Mouse (Mus musculus): ENCODE measurements at regions not wholly inside any gene's neighbourhood (a gene's known extent, or its start where the extent isn't known, plus 50 kb on each side); places are given as distances from the start of the nearest gene placed in this dataset.

GRCm38 (mm10) chr1:186444701-186445131 is 261.1 kb downstream of the Tgfb2 start:
- DNase-seq (ENCODE audit: low spot score in 2 of 2): no peak

- DNase-seq (ENCODE audit: low spot score in 2 of 2): no peak
Measured at GRCm38 (mm10) chr1:186442160-186442559, 263.6 kb downstream of the Tgfb2 start.

GRCm38 (mm10) chr1:186435336-186435972 is 270.3 kb downstream of the Tgfb2 start:
- DNase-seq (ENCODE audit: low spot score in 2 of 2): no peak

GRCm38 (mm10) chr1:186434782-186435181 is 271.0 kb downstream of the Tgfb2 start:
- no peak for DNase-seq (ENCODE audit: low spot score in 2 of 2)

DNA sequence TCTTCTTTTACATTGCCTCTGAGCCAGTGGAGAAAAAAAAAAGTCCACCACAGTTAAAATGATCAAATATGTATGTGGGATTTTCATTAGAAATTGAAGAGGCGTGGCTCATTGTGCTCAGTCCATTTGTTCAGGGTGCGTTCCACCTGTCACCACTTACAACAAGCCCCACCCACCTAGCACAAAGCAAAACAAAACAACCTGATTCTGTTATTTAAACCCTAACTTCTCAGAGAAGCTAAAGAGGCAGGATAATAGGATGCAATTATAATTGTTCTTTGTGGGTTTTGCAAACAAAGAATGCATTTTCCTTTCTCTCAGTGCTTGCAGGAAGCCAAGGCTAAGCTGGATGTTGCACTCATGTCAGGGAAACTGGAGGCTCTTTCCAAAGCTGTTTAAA is 271.8 kb downstream of the Tgfb2 start:
- DNase-seq (ENCODE audit: low spot score in 2 of 2): no peak

DNA sequence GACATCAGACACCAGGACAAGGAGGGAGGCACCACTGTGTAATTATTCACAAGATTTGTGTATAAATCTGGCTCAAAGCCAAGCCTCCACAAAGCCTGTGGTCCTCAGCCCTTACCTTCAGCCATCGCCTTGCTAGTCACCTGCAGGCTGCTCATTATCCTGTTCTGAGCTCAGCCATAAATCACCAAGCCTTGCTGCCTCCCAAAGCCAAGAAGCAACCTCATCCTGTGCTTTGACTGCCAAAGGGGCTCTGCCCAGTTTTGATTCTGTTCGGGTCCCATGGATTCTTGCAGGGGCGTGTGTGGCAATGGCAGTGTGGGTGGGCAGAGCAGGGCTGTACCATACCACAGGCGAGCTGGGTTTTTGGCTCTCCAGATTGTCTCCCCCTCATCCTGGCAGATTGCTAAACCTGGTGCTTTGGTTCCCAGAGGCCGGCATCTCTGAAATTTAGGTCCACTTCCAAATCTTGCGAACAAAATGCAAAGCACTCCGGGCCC is 272.6 kb downstream of the Tgfb2 start:
- no peak for DNase-seq (ENCODE audit: low spot score in 2 of 2)

GRCm38 (mm10) chr1:186425421-186425820 is 280.4 kb downstream of the Tgfb2 start:
- DNase-seq (ENCODE audit: low spot score in 2 of 2): no peak

DNA sequence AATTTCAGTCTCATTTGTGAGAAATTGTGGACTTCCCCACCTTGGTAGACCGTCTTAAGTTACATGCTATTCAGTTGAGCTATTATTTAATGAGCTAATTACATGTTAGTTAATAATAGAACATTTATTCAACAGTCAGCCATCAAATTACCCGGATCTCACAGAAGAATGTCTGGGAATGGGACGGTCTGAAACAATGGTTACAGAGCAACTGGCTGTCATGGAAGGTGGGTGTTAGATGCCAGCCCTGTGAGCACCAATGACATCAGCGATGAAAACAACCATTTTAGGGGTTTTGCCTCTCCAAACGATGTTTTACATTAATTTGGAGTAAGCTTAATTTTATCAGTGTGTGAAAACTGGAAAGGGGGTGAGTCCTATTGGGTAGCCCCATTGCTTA is 281.7 kb downstream of the Tgfb2 start:
- no peak for DNase-seq (ENCODE audit: low spot score in 2 of 2)

- no peak for DNase-seq (ENCODE audit: low spot score in 2 of 2)
Measured at GRCm38 (mm10) chr1:186417101-186417500, 288.7 kb downstream of the Tgfb2 start.

- DNase-seq (ENCODE audit: low spot score in 2 of 2): no peak
Measured at GRCm38 (mm10) chr1:186415321-186415720, 290.5 kb downstream of the Tgfb2 start.

DNA sequence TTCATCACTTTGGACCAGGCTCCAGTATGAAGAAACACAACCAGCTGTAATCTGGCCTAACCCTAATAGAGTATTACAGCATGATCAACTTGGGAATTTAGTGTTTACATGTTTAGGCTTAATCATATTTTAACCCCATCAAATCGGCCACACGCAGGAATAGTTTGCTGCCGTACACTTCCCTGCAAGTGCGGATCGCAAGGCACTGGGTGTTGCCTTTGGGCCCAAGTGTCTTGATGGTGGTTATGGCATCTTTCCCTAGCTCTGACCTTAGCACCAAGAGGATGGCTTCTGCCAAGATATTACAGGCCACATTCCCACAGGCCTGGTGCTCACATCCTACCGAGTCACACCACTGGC is 291.9 kb downstream of the Tgfb2 start:
- DNase-seq (ENCODE audit: low spot score in 2 of 2): no peak

DNA sequence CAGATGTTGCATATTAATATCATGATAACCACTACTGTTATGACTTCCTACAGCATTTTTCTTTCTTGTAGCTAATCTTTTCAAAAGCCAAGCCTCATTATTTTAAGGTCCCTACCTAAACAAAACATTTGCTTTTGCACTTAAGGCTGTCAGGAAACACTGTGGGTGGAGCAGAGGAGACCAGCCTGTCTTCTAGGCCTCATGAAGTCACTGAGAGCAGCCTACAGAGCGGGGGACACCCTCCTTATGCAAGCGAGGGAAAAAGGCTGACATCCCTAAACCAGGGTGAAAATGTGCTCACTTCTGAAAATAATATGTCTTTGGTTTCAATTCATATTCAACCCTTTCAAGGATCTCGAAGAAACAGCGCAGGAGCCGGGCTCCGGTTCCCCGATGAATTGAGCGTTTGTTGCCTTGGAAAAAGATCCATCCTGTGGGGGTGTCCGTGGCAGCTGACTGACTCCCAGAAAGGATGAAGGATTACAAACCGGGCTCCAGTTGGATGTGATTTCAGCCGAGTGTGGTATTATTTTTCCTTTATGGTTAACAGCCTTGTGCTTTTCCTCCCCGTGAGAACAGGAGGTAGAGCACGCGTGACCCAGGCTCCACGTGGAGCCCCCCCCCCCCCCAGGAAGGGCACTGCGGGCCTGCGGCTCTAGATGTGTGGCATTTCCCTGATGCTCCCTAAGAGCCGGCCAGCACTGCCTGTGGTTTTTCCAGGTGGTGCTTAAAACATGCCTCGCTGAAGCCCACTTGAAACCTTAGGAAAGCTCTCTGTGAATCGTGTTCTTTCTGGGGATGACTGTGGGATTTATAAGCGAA is 292.5 kb downstream of the Tgfb2 start:
- no peak for DNase-seq (ENCODE audit: low spot score in 2 of 2)

GRCm38 (mm10) chr1:186412296-186412695 is 293.5 kb downstream of the Tgfb2 start:
- no peak for DNase-seq (ENCODE audit: low spot score in 2 of 2)

DNA sequence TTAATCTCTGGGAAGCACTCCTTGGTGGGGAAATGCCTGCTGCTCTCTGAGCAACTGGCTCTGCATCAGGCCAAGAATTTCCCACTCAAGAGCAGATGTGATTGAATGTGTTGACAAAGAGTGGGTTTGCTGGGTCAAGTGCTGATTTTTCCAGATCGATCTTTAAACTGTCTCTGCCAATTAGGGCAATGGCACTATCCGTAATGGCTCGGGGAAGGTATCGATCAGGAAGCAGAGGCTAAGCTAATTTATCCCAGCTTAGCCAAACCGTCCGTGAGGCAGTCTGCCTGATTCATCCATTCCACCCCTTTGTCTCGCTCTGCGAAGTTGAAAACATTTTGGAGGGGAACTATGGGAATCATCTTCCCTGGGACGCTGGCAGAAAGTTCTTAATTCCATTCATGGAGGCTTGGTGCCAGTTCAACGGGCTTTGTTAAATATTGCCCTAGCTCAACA is 291.9 kb upstream of the Lyplal1 start:
- DNase-seq (ENCODE audit: low spot score in 2 of 2): no peak

DNA sequence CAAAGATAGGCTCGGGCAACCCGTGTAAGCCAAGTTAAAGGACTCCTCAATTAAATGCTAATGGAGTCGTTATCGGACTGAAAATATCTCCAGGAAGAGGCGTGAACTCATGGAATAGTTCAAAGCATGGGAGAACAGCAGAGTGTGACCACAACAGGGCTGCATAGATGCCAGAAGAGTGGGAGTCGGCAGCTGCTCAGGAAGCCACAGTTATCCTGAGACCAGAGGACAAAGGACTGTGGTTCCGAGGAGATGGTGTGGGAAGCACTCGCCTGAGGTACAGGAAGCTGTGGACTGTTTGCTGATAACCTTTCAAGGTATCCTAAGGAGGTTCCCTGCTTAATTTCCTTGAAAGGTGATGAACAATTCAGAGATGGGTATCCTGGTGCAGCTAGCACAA is 290.5 kb upstream of the Lyplal1 start:
- no peak for DNase-seq (ENCODE audit: low spot score in 2 of 2)

DNA sequence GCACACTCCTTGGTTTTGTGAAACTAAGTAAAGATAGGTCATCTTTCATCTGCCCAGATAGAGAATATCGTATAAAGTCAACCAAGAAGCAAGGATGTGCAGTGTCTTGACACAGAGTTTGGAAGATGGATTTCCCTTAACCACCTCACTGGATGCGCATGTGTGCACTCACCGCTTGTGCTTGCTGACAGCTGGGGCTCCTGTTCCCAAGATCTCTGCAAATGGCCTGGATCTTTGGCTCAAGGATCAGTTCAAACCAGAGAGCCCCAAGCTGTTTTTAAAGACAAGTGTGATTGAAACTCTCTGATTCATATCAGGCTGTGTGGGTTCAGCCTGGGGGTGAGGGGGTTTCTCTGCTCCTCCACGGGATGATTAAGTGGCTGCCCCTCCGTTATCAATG is 288.6 kb upstream of the Lyplal1 start:
- no peak for DNase-seq (ENCODE audit: low spot score in 2 of 2)

DNA sequence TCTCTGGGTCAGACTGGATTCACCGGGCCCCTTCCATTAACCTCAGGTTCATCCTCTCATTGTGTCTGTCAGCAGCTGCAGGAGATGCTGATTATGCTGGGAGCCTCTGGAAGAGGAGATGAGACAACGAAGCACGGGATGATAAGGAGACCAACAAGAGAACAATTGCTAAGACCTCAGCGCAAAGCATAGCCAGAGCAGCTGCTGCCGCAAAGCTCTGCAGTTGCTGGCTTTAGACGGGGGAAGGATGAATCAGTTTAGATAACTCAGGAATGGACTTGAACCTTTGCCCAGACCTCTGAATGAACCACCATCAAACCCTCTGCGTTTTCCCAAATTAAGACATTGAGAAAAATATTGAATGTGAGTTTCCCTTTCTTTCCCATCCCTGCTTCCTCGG is 282.7 kb upstream of the Lyplal1 start:
- DNase-seq (ENCODE audit: low spot score in 2 of 2): no peak

DNA sequence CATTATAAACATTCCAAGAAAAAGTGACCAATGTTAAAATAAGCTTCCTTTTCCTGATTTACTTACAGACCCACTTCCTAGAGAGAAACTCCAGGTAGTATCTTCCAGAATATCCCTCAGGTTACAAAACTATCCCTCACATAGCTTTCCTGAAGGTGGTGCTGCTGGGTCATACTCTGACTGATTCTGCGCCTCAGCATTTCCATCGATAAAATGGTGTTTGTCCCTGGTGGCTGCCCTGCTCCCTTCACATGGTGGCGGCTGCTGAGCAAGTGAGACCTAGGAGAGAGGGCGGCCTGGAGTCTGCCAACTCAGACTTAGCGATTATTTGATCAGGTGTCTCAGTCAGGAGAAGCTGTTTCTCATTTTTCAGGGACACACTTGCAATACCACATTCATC is 275.9 kb upstream of the Lyplal1 start:
- no peak for DNase-seq (ENCODE audit: low spot score in 2 of 2)

GRCm38 (mm10) chr1:186384440-186384839 is 267.3 kb upstream of the Lyplal1 start:
- no peak for DNase-seq (ENCODE audit: low spot score in 2 of 2)

- DNase-seq (ENCODE audit: low spot score in 2 of 2): no peak
Measured at GRCm38 (mm10) chr1:186383453-186383852, 266.3 kb upstream of the Lyplal1 start.

DNA sequence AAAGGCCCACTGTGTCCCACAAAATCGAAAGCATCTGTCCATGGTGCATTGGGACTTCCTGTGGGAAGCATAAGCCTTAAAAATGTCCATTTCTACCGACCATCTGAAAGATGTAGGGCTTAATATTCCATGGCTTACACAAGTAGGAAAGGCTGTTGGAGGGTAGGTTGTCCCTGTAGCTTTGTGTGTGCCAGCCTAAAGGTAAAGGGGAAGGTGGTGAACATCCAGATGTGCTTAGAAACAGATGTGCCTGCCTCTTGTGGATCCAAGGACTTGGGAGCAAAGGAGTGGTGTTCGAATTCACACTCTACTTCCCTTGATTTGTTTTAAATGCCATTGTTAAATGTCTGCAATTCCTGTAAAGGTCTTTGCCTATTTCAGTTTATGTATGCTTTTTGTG is 265.9 kb upstream of the Lyplal1 start:
- no peak for DNase-seq (ENCODE audit: low spot score in 2 of 2)

DNA sequence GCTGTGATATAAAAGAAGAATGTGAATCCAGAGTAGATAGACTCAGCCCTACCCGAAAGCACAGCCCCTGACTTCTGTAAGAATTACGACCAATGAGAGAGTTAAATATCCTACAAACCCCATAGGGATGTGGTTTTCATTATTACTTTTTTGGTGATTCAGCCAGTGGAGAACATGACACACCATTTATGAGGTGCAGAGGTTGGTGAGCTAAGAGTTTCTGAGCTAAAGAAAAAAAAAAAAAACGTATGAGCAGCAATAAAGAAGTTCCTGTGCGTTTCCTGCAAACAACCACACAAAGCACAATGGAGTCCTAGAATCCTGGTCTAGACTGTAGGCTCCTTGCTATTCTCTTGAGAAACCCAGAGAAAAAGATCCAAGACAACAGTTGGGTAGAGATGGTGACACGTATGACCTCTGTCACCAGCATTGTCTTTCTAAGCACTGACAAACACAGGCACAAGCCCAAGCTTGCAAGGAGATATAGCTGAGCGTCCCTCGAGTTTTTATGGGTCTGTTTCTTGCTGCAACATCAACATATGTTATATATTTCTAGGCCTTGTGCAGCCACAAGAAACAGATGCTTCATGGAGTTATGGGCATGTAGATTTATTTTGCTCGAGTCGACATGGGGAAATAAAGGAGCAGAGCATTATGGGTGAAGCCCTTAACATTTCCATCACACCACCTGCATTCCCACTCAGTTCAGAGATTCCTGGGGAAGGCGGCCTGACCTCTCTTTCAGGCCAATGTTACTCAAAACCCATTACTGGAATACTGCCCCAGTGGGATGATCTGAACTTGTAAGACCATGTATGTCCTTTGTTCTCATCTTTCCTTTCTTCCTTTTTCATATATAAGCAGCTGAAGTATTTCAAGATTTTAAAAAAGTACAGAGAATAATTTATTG is 263.1 kb upstream of the Lyplal1 start:
- no peak for DNase-seq (ENCODE audit: low spot score in 2 of 2)

Data from right cerebral cortex, postnatal 36 days (tissue).